Comparison of ENCODE assay signal across 12 mouse cellular contexts in the genomic region with DNA sequence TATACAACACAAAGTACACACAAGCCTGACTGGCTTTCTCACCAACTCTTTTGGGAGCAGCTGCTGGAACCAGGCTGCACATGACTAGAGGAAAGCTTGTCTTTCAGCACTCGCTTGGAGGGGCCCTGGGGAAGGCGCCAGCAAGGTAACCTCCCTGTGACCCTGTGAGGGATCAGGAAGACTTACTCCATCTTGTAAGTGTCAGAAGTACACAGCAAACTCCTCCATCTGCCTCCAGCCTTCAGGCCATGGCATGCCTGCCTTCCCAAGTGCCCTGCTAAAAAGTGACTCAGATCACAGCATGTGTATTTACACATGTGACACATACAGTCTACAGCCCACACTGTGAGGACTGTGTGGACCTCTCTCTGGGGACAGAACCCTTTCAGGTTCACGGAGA. TPM values are rescaled to one million over a fixed set of nuclear protein-coding genes. Genes with fewer than 3 reads are reported as not detected.
DNase-seq lines count a peak whose midpoint lies in the region; ATAC-seq and TF ChIP-seq lines count a peak whose summit lies in the region.
"Had no signal": no experiment of that assay in that cellular context is flagged by ENCODE, and none has a peak within 500 bp of the region (broad histone marks: within the 10 kb centered on the region; RNA-seq: fewer than 3 reads in every experiment).

No protein-coding gene starts in this region.

- H3K27me3 ChIP-seq in heart, embryonic 12.5 days (replicated peaks): no peaks in the 10 kb centered on the region
- H3K27me3 ChIP-seq in lung, embryonic 14.5 days (ENCODE audit: insufficient read depth, low read length): no peaks in the 10 kb centered on the region
- no peaks in the 10 kb centered on the region for H3K27me3 ChIP-seq in stomach, embryonic 16.5 days (ENCODE audit: control insufficient read depth, insufficient read depth, low read length)
- H3K27me3 ChIP-seq: forebrain, embryonic 13.5 days had no signal

- no peak overlapping the region for H3K4me2 ChIP-seq in heart, embryonic 12.5 days
- no peak overlapping the region for H3K4me2 ChIP-seq in lung, embryonic 14.5 days
- no peak overlapping the region for H3K4me2 ChIP-seq in stomach, embryonic 16.5 days (ENCODE audit: low read depth, low read length)
- H3K4me2 ChIP-seq: forebrain, embryonic 13.5 days had no signal

- WGBS in heart, embryonic 12.5 days: 24% methylated on average over 3 of the region's 3 CpGs
- 12% methylated on average over 3 of the region's 3 CpGs for WGBS in lung, embryonic 14.5 days
- WGBS in stomach, embryonic 16.5 days: 7% methylated on average over 3 of the region's 3 CpGs

- TF ChIP-seq CTCF in lung, embryonic 14.5 days (IDR thresholded peaks at IDR 0.05; ENCODE audit: low read depth): no peak
- no peak for TF ChIP-seq CTCF in gastrocnemius, adult 2 months (IDR thresholded peaks at IDR 0.05)

- no peak for DNase-seq in heart, postnatal 25 days (ENCODE audit: low spot score)
- DNase-seq in lung, embryonic 14.5 days: peak; percentile 77
- DNase-seq in lung, postnatal 14 days: no peak
- peak; percentile 73 for DNase-seq in forelimb bud, embryonic 11.5 days (ENCODE audit: low read depth, low spot score)
- DNase-seq in gastrocnemius, postnatal 25 days: no peak
- no peak for DNase-seq in gastrocnemius, adult 2 months
- DNase-seq: cerebellum, adult 9-11 months; heart, adult 2 months; midbrain, embryonic 14.5 days had no signal

- intact Hi-C loops in heart, postnatal 25 days (cut with DNase I): no loop called here
- intact Hi-C loops in gastrocnemius, adult 2 months (cut with DNase I): no loop called here

- peak overlapping the region; percentile 26; the same call in 1 of the 2 replicates for H3K27ac ChIP-seq in heart, embryonic 12.5 days (ENCODE audit: poor library complexity, severe bottlenecking)
- H3K27ac ChIP-seq in lung, embryonic 14.5 days (ENCODE audit: low read depth): peak overlapping the region; percentile 60
- H3K27ac ChIP-seq in stomach, embryonic 16.5 days (ENCODE audit: low read length): peak overlapping the region; percentile 59
- H3K27ac ChIP-seq in gastrocnemius, adult 2 months: no peak overlapping the region
- H3K27ac ChIP-seq: forebrain, embryonic 13.5 days; heart, adult 2 months had no signal

- H3K4me3 ChIP-seq in heart, embryonic 12.5 days: no peak overlapping the region
- no peak overlapping the region for H3K4me3 ChIP-seq in lung, embryonic 14.5 days (ENCODE audit: low read depth, low read length)
- no peak overlapping the region for H3K4me3 ChIP-seq in stomach, embryonic 16.5 days (replicated peaks; ENCODE audit: low read length)
- no peak overlapping the region for H3K4me3 ChIP-seq in gastrocnemius, adult 2 months
- H3K4me3 ChIP-seq: forebrain, embryonic 13.5 days; heart, adult 2 months had no signal

- no peak overlapping the region for H3K9ac ChIP-seq in heart, embryonic 12.5 days
- H3K9ac ChIP-seq in lung, embryonic 14.5 days: no peak overlapping the region
- no peak overlapping the region; the same call in 1 of the 2 replicates for H3K9ac ChIP-seq in stomach, embryonic 16.5 days (ENCODE audit: low read length)
- H3K9ac ChIP-seq: forebrain, embryonic 13.5 days had no signal

- H3K4me1 ChIP-seq in heart, embryonic 12.5 days (replicated peaks): peaks cover 8% of the 10 kb centered on the region
- peaks cover 9% of the 10 kb centered on the region for H3K4me1 ChIP-seq in lung, embryonic 14.5 days (ENCODE audit: insufficient read depth)
- peaks cover 14% of the 10 kb centered on the region for H3K4me1 ChIP-seq in stomach, embryonic 16.5 days (ENCODE audit: control insufficient read depth, insufficient read depth, low read length)
- H3K4me1 ChIP-seq: forebrain, embryonic 13.5 days had no signal

- H3K9me3 ChIP-seq in heart, embryonic 12.5 days (replicated peaks): no peaks in the 10 kb centered on the region
- no peaks in the 10 kb centered on the region for H3K9me3 ChIP-seq in lung, embryonic 14.5 days (ENCODE audit: low read depth, low read length)
- no peaks in the 10 kb centered on the region for H3K9me3 ChIP-seq in stomach, embryonic 16.5 days (replicated peaks; ENCODE audit: control insufficient read depth, low read length)
- H3K9me3 ChIP-seq: forebrain, embryonic 13.5 days had no signal

- H3K36me3 ChIP-seq in heart, embryonic 12.5 days: no peaks in the 10 kb centered on the region
- no peaks in the 10 kb centered on the region for H3K36me3 ChIP-seq in lung, embryonic 14.5 days (ENCODE audit: insufficient read depth)
- no peaks in the 10 kb centered on the region for H3K36me3 ChIP-seq in stomach, embryonic 16.5 days (ENCODE audit: control insufficient read depth, insufficient read depth, low read length)

- peak; percentile 25; the same call in 1 of the 2 replicates for ATAC-seq in heart, embryonic 12.5 days (ENCODE audit: insufficient number of reproducible peaks, low FRiP score)
- ATAC-seq in lung, embryonic 14.5 days (ENCODE audit: insufficient read depth): peak; percentile 86
- ATAC-seq in stomach, embryonic 16.5 days (ENCODE audit: insufficient read depth, low FRiP score): peak; percentile 87; the same call in 1 of the 2 replicates
- ATAC-seq: forebrain, embryonic 13.5 days had no signal

RNA-seq across cellular contexts. Expression of a gene that starts 36.0 kb away (rescaled TPM):
- polyA plus RNA-seq in heart, embryonic 12.5 days (2016; fragmentation: Nextera tagmentation; extraction: Ambion mirVana): 6.1 and 6.4 TPM in 2 replicates
- total RNA-seq in heart, postnatal 25 days (2021): 1 to 10 TPM; 3.5 to 3.6 TPM
- 6.7 and 7.7 TPM in 2 replicates for polyA plus RNA-seq in lung, embryonic 14.5 days (2014; fragmentation: Nextera tagmentation; extraction: Ambion mirVana)
- polyA plus RNA-seq in stomach, embryonic 16.5 days (2015; fragmentation: Nextera tagmentation; extraction: Ambion mirVana): 26.2 and 31.1 TPM in 2 replicates
- total RNA-seq in gastrocnemius, postnatal 25 days (2021): 1 to 10 TPM; 2.1 to 3.2 TPM
- total RNA-seq in gastrocnemius, adult 2 months (2021): 1 to 10 TPM; 3.0 to 4.0 TPM

Comparison
In these comparisons a context has a peak if more than half of its experiments do, and no peak if none do; other contexts are left out.
1. DNase-seq: peak in lung, embryonic 14.5 days (single experiment) and forelimb bud, embryonic 11.5 days (single experiment); none in heart, postnatal 25 days (single experiment), lung, postnatal 14 days (single experiment), gastrocnemius, postnatal 25 days (single experiment) and gastrocnemius, adult 2 months (single experiment).
2. ATAC-seq: peak in every context shown above with its lines; median percentile 87 in stomach, embryonic 16.5 days; 86 in lung, embryonic 14.5 days; 25 in heart, embryonic 12.5 days.